Mouse (Mus musculus) liver, embryonic 12.5 days (tissue): Measurements from ENCODE around the gene Dync2li1. TPM values are rescaled to one million over a fixed set of nuclear protein-coding genes. Genes with fewer than 3 reads are reported as not detected.

Experiments used
- ATAC-seq: fragments of 200-750 bp; cut with Nextera tagmentation; 2 replicates; pipeline ENCODE4 v1.8.0; 2017; ENCODE audit warnings: moderate number of reproducible peaks, mild to moderate bottlenecking, moderate library complexity
- H3K27ac ChIP-seq: fragments of 300-500 bp; sonication (generic); 2 replicates; pipeline ENCODE4 v1.5.1; 2016; ENCODE audit warnings: mild to moderate bottlenecking
- H3K27me3 ChIP-seq: fragments of 300-500 bp; sonication (generic); replicated peaks from 2 replicates; pipeline ENCODE4 v1.6.1; 2016; ENCODE audit warnings: mild to moderate bottlenecking, moderate library complexity
- H3K36me3 ChIP-seq: fragments of 300-500 bp; sonication (generic); 2 replicates; pipeline ENCODE4 v1.6.1; 2016; ENCODE audit warnings: mild to moderate bottlenecking, moderate library complexity
- H3K4me1 ChIP-seq: fragments of 300-500 bp; sonication (generic); 2 replicates; pipeline ENCODE4 v1.6.1; 2016
- H3K4me2 ChIP-seq: fragments of 300-500 bp; sonication (generic); 2 replicates; pipeline ENCODE4 v1.6.1; 2016; ENCODE audit warnings: mild to moderate bottlenecking, moderate library complexity
- H3K4me3 ChIP-seq: fragments of 300-500 bp; sonication (generic); 2 replicates; pipeline ENCODE4 v1.5.1; 2016; ENCODE audit warnings: mild to moderate bottlenecking, moderate library complexity
- H3K9ac ChIP-seq: fragments of 300-500 bp; sonication (generic); 2 replicates; pipeline ENCODE4 v1.6.1; 2016; ENCODE audit warnings: mild to moderate bottlenecking, moderate library complexity
- H3K9me3 ChIP-seq: fragments of 300-500 bp; sonication (generic); replicated peaks from 2 replicates; pipeline ENCODE4 v1.6.1; 2016; ENCODE audit warnings: mild to moderate bottlenecking, moderate library complexity
- WGBS: fragments of 180-500 bp; shearing (Covaris S2); methylation state at CpG from one replicate; pipeline ENCODE4 v1.1.7; 2016; ENCODE audit not compliant: insufficient replicate concordance; 5-methylcytosine and 5-hydroxymethylcytosine counted together
- polyA plus RNA-seq: library from polyadenylated mRNA; unstranded; fragments of >200 nt; fragmentation: Nextera tagmentation; extraction: Ambion mirVana; gene quantifications from 2 replicates; pipeline ENCODE4 v1.2.1, GENCODE M21; 2016

Dync2li1 gene
- polyA plus RNA-seq: 3.3 and 4.2 TPM in 2 replicates

DNA sequence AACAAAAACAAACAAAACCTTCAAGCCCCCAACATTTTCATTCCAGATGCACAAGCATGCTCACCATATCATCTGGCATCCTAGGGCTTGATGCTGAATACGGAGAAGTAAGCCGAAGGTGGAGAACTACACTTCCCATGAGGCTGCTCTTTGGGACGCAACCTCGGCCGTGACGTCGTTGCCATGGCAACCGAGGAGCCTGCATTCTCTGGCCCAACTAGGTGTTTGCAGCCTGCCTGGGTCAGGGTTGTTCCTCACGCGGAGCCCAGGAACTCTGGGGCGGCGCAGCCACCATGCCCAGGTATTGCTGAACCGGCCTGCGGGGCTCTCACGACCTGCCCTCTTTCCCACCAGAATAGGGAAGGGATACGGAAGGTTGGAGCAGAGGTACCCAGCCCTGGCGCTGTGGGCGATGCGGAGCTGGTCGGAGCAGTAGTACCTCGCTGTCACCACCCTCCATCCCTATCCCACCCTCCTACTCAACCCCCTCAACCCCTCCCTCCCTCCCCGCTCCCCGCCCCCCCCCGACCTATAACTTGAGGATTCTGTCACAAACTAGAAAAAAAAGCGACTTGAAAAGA, at the start of gene Dync2li1:
Dync2li1 (plus strand) TSS at position 221 of the 581 bp plus-strand sequence.
- peak within 1 kb of the TSS; percentile 50 for H3K4me3 ChIP-seq
- H3K4me1 ChIP-seq: peaks cover 11% of the 10 kb centered on the region
- H3K9me3 ChIP-seq: no peaks in the 10 kb centered on the region
- 1% methylated on average over 23 of the region's 25 CpGs for WGBS
- H3K36me3 ChIP-seq: no peaks in the 10 kb centered on the region
- H3K27ac ChIP-seq: no peak within 1 kb of the TSS
- no peaks in the 10 kb centered on the region for H3K27me3 ChIP-seq
- peak within 1 kb of the TSS; percentile 69 for H3K4me2 ChIP-seq
- peak; percentile 77 for ATAC-seq
- H3K9ac ChIP-seq: peak within 1 kb of the TSS; percentile 12; the same call in 1 of the 2 replicates

DNA sequence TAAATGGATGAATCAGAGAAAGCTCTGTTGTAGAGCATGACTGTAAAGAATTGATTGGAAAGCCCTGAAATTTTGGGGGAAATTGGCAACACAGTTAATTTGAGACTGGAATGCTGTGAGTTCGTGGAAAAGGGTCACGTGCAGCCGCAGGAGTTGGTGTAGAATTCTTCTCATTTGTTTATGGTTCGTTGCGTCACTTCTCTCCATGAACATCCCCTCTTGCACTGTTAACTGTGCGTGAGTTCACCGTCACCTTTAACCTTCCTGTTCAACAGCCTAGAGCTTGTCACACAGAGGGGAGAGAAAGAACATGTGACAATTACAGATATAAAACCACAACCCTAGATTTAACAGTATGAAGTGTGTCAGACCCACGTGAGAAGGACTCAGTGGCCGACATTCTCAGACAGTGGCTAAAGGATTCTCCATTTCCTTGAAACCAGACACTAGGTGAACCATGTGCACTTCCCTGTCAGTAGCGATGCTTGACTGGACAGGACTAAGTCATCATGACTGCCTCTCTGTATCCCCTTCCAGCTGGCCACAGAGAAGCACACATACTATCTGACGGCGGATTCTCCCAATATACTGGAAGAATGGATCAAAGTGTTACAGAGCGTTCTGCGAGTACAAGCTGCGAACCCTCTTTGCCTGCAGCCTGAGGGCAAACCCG, 49.5 kb upstream of the Dync2li1 start:
- Histone ChIP-seq H3K36me3 (no peaks in the 10 kb centered on the region), H3K27ac (no peak overlapping the region), H3K4me2 (no peak overlapping the region), H3K4me1 (no peaks in the 10 kb centered on the region), H3K9me3 (no peaks in the 10 kb centered on the region), H3K4me3 (no peak overlapping the region), H3K9ac (no peak overlapping the region), H3K27me3 (no peaks in the 10 kb centered on the region)
- ATAC-seq: no peak
- 64% methylated on average over 16 of the region's 16 CpGs for WGBS

DNA sequence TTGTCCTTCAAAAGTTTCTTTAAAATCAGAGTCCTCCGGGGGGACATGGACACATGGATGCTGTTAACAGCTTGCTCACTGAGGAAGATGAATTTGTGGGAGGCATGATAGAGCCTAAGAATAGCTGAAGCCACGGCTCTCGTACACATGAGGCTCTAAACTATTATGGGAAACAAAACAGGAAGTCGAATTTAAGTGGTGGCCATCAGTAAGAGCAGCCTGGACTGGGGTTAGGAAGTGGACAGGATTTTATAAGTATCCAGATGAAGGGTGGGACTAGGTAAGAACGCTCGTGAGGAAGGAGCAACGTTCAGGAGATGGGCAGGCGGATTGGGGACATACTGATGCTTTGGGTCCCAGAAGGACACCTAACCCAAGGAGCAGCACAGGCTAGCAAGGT, 47.0 kb upstream of the Dync2li1 start:
- WGBS: 41% methylated on average over 8 of the region's 8 CpGs
- Histone ChIP-seq H3K4me1 (no peaks in the 10 kb centered on the region), H3K4me3 (no peak overlapping the region), H3K36me3 (no peaks in the 10 kb centered on the region), H3K27ac (no peak overlapping the region), H3K9me3 (no peaks in the 10 kb centered on the region), H3K9ac (no peak overlapping the region), H3K4me2 (no peak overlapping the region), H3K27me3 (no peaks in the 10 kb centered on the region)
- ATAC-seq: no peak

DNA sequence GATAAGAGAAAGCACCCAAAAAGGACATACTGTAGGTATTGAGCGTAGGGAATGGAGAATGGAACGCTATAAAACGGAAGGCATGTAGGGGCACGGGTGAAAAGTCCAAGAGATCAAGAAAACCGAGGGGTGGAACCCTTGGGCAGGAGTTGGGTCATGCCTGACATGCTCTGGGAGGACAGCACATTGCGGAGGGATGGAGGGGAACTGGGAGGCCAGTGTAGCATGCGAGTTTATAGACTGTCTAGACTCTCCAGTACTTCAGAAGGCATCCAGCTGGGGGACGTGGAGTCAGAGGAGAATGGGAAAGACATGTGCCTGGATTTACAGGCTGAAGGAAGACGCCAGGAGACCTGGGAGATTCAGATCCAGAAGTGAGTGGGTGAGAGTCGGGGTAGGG, 46.5 kb upstream of the Dync2li1 start:
- 68% methylated on average over 10 of the region's 10 CpGs for WGBS
- Histone ChIP-seq H3K9me3 (no peaks in the 10 kb centered on the region), H3K27me3 (no peaks in the 10 kb centered on the region), H3K4me3 (no peak overlapping the region), H3K4me1 (no peaks in the 10 kb centered on the region), H3K36me3 (no peaks in the 10 kb centered on the region), H3K4me2 (no peak overlapping the region), H3K27ac (no peak overlapping the region), H3K9ac (no peak overlapping the region)
- no peak for ATAC-seq

DNA sequence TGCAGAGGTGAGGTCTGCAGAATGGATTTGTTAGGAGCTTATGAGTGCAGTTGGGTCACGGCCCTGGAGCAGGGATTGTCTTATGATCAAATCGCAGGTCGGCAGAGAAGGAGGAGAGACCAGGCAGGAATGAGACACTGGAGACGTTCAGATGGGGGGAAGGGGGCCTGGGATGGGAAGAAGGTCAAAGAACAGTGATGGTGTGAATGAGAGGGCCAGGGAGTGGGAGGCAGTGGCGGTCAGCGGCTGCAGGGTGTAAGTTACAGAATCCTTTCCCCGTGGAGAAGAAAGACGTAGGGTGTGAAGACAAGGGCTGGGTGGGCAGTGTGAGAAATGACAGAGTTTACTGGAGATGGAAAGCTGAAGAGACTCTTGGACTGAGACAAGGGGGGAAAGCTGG, 45.5 kb upstream of the Dync2li1 start:
- ATAC-seq: no peak
- no peak overlapping the region for H3K27ac ChIP-seq
- H3K9me3 ChIP-seq: no peaks in the 10 kb centered on the region
- no peak overlapping the region for H3K4me3 ChIP-seq
- no peak overlapping the region for H3K4me2 ChIP-seq
- WGBS: 58% methylated on average over 8 of the region's 8 CpGs
- no peaks in the 10 kb centered on the region for H3K27me3 ChIP-seq
- H3K9ac ChIP-seq: no peak overlapping the region
- no peaks in the 10 kb centered on the region for H3K36me3 ChIP-seq
- no peaks in the 10 kb centered on the region for H3K4me1 ChIP-seq

DNA sequence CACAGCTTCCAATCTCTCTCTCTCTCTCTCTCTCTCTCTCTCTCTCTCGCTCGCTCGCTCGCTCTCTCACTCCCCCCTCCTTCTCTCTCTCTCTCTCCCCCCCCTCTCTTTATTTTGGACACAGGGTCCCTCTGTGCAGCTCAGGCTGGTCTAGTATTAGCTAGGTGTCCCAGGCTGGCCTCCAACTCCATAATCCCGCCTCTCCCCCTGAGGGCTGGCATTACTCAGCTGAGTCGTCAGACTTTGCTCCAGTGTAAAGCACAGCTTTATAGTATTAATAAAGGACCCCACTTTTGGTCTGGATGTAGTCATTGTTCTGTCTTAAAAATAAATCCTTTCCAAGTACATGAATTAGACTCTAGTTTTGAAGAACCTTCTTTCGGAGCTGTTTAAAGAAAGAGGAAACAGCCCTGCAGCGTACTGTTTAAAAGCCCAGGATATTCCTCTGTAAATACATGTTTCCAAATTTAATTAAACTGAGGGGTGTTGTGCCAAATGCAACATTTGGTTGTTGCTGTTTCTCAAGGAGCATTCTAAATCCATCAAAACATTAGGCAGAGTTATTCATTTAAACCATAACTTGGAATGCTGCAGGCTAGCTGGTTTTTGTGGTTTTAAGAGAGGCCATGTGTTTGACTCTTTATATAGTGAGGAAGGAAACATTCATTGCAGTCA, 44.4 kb upstream of the Dync2li1 start:
- Histone ChIP-seq H3K4me3 (no peak overlapping the region), H3K9ac (no peak overlapping the region), H3K27ac (no peak overlapping the region), H3K36me3 (no peaks in the 10 kb centered on the region), H3K27me3 (no peaks in the 10 kb centered on the region), H3K9me3 (no peaks in the 10 kb centered on the region), H3K4me1 (no peaks in the 10 kb centered on the region), H3K4me2 (no peak overlapping the region)
- ATAC-seq: no peak
- 71% methylated on average over 8 of the region's 8 CpGs for WGBS

DNA sequence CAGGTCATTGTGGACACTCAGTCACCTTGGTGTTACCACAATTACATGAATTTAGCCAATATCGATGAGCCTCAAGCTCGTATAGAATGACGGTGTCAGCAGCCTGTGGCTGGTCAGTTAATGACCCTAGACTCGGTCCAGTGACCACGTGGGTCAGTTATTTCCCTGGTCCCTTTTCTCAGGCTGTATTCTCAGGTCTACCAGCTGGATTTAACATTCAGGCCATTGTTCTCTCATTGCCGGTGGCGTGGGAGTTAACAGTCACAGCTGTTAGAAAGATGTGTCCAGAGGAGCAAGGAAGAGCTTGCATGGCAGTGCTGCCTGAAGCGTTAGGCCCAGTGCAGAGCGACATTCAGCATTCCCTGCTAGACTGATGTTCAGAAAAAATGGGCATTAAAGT, 42.2 kb upstream of the Dync2li1 start:
- Histone ChIP-seq H3K4me3 (no peak overlapping the region), H3K9ac (no peak overlapping the region), H3K4me1 (no peaks in the 10 kb centered on the region), H3K27me3 (no peaks in the 10 kb centered on the region), H3K4me2 (no peak overlapping the region), H3K36me3 (no peaks in the 10 kb centered on the region), H3K27ac (no peak overlapping the region), H3K9me3 (no peaks in the 10 kb centered on the region)
- WGBS: 73% methylated on average over 9 of the region's 9 CpGs
- ATAC-seq: no peak

DNA sequence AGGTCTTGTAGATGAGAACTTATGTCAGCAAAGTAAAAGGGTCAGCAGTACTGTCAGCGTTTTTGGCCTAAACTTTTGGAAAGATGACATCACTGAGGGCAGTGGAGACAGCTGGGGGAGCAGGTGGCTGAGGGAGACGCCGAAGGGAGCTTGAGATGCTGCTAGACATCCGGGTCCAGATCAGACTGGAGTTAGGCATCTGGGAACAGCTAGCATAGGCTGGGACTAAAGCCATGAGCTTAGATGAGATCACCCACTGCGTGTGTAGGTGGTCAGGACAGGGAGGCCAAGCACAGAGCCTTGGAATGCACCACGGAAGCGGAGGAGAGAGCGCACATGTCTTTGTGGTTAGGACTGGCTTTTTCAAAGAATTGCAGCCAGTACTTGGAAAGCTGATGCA, 41.2 kb upstream of the Dync2li1 start:
- no peak overlapping the region for H3K4me2 ChIP-seq
- WGBS: 65% methylated on average over 8 of the region's 8 CpGs
- no peaks in the 10 kb centered on the region for H3K27me3 ChIP-seq
- no peaks in the 10 kb centered on the region for H3K9me3 ChIP-seq
- no peak overlapping the region for H3K4me3 ChIP-seq
- no peaks in the 10 kb centered on the region for H3K4me1 ChIP-seq
- ATAC-seq: no peak
- no peaks in the 10 kb centered on the region for H3K36me3 ChIP-seq
- no peak overlapping the region for H3K27ac ChIP-seq
- H3K9ac ChIP-seq: no peak overlapping the region

DNA sequence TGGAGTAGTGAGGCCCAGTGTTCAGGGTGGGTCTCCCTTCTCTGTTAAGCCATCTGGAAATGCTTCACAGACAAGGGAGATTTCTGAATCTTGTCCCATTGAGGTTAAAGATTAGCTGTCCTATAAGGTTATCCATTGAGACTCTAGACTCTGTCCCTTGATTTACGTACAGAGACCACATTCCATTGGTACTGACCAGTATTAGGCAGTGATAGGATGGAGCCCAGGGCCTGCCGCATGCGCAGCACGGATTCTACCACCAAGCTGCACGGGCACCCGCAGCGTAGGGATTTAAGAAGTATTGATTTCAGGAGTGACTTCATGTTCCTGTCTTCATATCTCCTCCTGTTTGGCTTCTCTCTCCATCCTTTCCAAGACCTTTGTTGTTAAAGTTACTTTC, 36.2 kb upstream of the Dync2li1 start:
- whole genome bisulfite sequencing: 85% methylated on average over 7 of the region's 7 CpGs
- H3K9me3 ChIP-seq: no peaks in the 10 kb centered on the region
- H3K4me2 ChIP-seq: no peak overlapping the region
- H3K4me3 ChIP-seq: no peak overlapping the region
- no peak overlapping the region for H3K27ac ChIP-seq
- no peaks in the 10 kb centered on the region for H3K36me3 ChIP-seq
- H3K4me1 ChIP-seq: no peaks in the 10 kb centered on the region
- no peak for ATAC-seq
- no peak overlapping the region for H3K9ac ChIP-seq
- H3K27me3 ChIP-seq: no peaks in the 10 kb centered on the region

DNA sequence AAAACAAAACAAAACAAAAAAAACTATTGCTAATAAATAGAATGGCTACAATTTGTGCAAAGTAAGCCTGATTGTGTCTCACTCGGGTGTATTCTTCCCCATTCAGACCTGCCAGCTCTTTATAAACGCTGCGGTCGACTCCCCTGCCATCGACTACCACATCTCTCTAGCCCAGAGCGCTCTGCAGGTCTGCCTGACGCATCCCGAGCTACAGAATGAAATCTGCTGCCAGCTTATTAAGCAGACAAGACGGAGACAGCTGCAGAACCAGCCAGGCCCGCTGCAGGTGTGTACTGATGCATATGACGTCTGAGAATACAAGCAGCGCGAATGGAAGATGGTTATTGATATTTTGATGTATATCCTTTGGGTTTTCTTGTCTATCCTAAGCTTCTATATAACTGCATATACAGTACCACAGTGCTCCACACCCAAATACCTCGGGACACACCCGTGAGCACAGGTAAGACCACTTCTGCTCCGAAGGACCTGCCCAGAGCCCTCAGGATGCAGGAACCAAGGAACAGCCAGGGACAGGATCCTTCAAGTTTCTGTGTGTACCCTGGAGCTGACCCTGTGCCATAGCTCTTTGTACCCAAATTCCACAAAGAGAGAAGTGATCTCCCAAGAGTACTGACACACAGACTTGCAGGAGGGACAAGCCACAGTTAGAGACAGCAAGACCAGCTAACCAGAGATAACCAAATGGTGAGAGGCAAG, 34.7 kb upstream of the Dync2li1 start:
- Histone ChIP-seq H3K4me1 (no peaks in the 10 kb centered on the region), H3K4me2 (no peak overlapping the region), H3K4me3 (no peak overlapping the region), H3K36me3 (no peaks in the 10 kb centered on the region), H3K27me3 (no peaks in the 10 kb centered on the region), H3K9me3 (no peaks in the 10 kb centered on the region), H3K9ac (no peak overlapping the region), H3K27ac (no peak overlapping the region)
- WGBS: 76% methylated on average over 16 of the region's 16 CpGs
- no peak for ATAC-seq

DNA sequence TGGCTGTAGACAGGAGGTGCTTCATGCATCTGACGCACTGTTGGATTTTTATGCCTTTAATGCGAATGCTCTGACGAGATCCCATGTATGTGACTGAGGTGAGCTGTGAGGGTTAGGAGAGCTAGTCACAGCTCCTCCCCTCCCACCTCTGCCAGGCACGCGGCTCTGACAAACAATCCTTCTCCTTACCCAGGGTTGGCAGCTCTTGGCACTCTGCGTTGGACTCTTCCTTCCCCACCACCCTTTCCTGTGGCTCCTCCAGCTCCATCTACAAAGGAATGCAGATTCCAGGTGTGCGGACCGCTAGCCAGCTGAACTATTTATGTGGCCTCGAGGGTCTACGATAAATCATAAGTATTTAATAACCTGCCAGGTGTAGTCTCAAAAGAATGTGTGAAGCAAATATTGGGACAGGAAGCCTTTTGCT, 30.3 kb upstream of the Dync2li1 start:
- H3K4me1 ChIP-seq: no peaks in the 10 kb centered on the region
- no peaks in the 10 kb centered on the region for H3K9me3 ChIP-seq
- 47% methylated on average over 10 of the region's 10 CpGs for WGBS
- no peaks in the 10 kb centered on the region for H3K36me3 ChIP-seq
- H3K4me3 ChIP-seq: no peak overlapping the region
- no peaks in the 10 kb centered on the region for H3K27me3 ChIP-seq
- no peak overlapping the region for H3K4me2 ChIP-seq
- no peak overlapping the region for H3K27ac ChIP-seq
- H3K9ac ChIP-seq: no peak overlapping the region
- ATAC-seq: no peak

DNA sequence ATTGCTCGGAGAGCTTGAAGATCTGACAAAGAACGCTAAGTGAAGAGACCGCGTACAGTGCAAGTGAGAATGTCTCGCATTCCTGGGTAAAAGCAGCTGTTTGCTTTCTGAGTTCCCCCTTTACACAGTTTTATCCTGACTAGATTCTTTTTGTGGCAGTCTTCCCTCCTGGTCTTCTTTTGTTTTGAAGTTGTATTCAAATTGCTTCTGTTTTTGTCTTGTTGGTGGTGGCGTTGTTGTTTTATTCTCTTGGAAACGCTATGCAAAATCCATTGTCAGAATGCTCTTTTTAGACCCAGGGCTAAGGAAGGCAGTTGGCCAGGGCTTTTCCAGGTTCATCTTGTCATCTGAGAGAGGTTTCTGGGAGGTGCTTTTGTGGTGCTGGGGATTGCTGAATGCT, 29.8 kb upstream of the Dync2li1 start:
- Histone ChIP-seq H3K4me2 (no peak overlapping the region), H3K27ac (no peak overlapping the region), H3K27me3 (no peaks in the 10 kb centered on the region), H3K36me3 (no peaks in the 10 kb centered on the region), H3K4me1 (no peaks in the 10 kb centered on the region), H3K9me3 (no peaks in the 10 kb centered on the region), H3K4me3 (no peak overlapping the region), H3K9ac (no peak overlapping the region)
- 57% methylated on average over 7 of the region's 7 CpGs for WGBS
- ATAC-seq: no peak
